In genomic region chr10:19933511-19934383, GRCm38 (mm10) we compare ENCODE assay signal across 8 mouse cellular contexts. TPM values are rescaled to one million over a fixed set of nuclear protein-coding genes. Genes with fewer than 3 reads are reported as not detected.
A peak's percentile ranks its signal among the peaks of the same experiment; 100 is the strongest.
DNase-seq lines count a peak whose midpoint lies in the region; ATAC-seq and TF ChIP-seq lines count a peak whose summit lies in the region.

No protein-coding gene starts in this region.

- peak overlapping the region; percentile 77 for H3K4me3 ChIP-seq in forebrain, postnatal 0 days (ENCODE audit: low read depth, low read length)
- peak overlapping the region; percentile 80 for H3K4me3 ChIP-seq in layer of hippocampus, adult 2 months
- H3K4me3 ChIP-seq in neural tube, embryonic 13.5 days: peak overlapping the region; percentile 60
- peak overlapping the region; percentile 77 for H3K4me3 ChIP-seq in stomach, postnatal 0 days (ENCODE audit: low read depth, low read length)

- no peaks in the 10 kb centered on the region for H3K36me3 ChIP-seq in forebrain, postnatal 0 days (ENCODE audit: insufficient read depth)
- H3K36me3 ChIP-seq in neural tube, embryonic 13.5 days: no peaks in the 10 kb centered on the region
- H3K36me3 ChIP-seq in stomach, postnatal 0 days (ENCODE audit: control insufficient read depth, insufficient read depth, low read length): no peaks in the 10 kb centered on the region

- no peaks in the 10 kb centered on the region for H3K4me1 ChIP-seq in forebrain, postnatal 0 days (ENCODE audit: insufficient read depth)
- peaks cover 18% of the 10 kb centered on the region for H3K4me1 ChIP-seq in neural tube, embryonic 13.5 days (replicated peaks)
- H3K4me1 ChIP-seq in stomach, postnatal 0 days (replicated peaks; ENCODE audit: control insufficient read depth, insufficient read depth): no peaks in the 10 kb centered on the region

- ATAC-seq in cerebellum, adult (ENCODE audit: insufficient number of reproducible peaks, low FRiP score, low TSS enrichment): peak; percentile 87
- peak; percentile 75 for ATAC-seq in forebrain, postnatal 0 days
- peak; percentile 88 for ATAC-seq in neural tube, embryonic 13.5 days (ENCODE audit: low read depth)
- ATAC-seq in stomach, postnatal 0 days (ENCODE audit: low FRiP score, low TSS enrichment): peak; percentile 92

- peak overlapping the region; percentile 91 for H3K4me2 ChIP-seq in forebrain, postnatal 0 days (ENCODE audit: low read depth)
- peak overlapping the region; percentile 96 for H3K4me2 ChIP-seq in neural tube, embryonic 13.5 days
- H3K4me2 ChIP-seq in stomach, postnatal 0 days (replicated peaks; ENCODE audit: low read depth): peak overlapping the region; percentile 93

- under 1% methylated on average over 92 of the region's 97 CpGs for WGBS in forebrain, postnatal 0 days
- WGBS in neural tube, embryonic 13.5 days: under 1% methylated on average over 70 of the region's 97 CpGs
- whole genome bisulfite sequencing in stomach, postnatal 0 days: 0% methylated on average over 50 of the region's 97 CpGs

- H3K9me3 ChIP-seq in forebrain, postnatal 0 days (ENCODE audit: low read length): no peaks in the 10 kb centered on the region
- H3K9me3 ChIP-seq in neural tube, embryonic 13.5 days: no peaks in the 10 kb centered on the region
- no peaks in the 10 kb centered on the region for H3K9me3 ChIP-seq in stomach, postnatal 0 days (ENCODE audit: control insufficient read depth, low read length)

- peak overlapping the region; percentile 50 for H3K27ac ChIP-seq in forebrain, postnatal 0 days (ENCODE audit: low read depth, low read length)
- H3K27ac ChIP-seq in layer of hippocampus, adult 2 months: peak overlapping the region; percentile 93
- peak overlapping the region; percentile 61 for H3K27ac ChIP-seq in neural tube, embryonic 13.5 days (replicated peaks)
- H3K27ac ChIP-seq in stomach, postnatal 0 days (replicated peaks): peak overlapping the region; percentile 90

- no peak for TF ChIP-seq EP300 in stomach, postnatal 0 days (optimal IDR thresholded peaks at IDR 0.05)

- intact Hi-C loops in heart, postnatal 36 days (cut with DNase I): loop anchor here (1.0 to 10.0 kb wide), 4 partner anchors 27 to 189 kb away; partner anchors contain the start of gene Pex7

- peak; percentile 91 for DNase-seq in CD4-positive, CD25-positive, alpha-beta regulatory T cell, adult 2 months (ENCODE audit: low read depth, low spot score)
- peak; percentile 68 for DNase-seq in forebrain, postnatal 0 days
- DNase-seq in heart, postnatal 36 days: peak; percentile 84 to 89
- peak; percentile 55 to 66 for DNase-seq in layer of hippocampus, adult 2 months (ENCODE audit: low spot score in 2 of 2)
- peak; percentile 90 for DNase-seq in lung, adult 18-20 months
- peak; percentile 93 for DNase-seq in stomach, postnatal 0 days (ENCODE audit: low spot score)

- H3K27me3 ChIP-seq in forebrain, postnatal 0 days (ENCODE audit: insufficient read depth, low read length): peaks cover 2% of the 10 kb centered on the region
- H3K27me3 ChIP-seq in neural tube, embryonic 13.5 days: peaks cover 54% of the 10 kb centered on the region
- H3K27me3 ChIP-seq in stomach, postnatal 0 days (ENCODE audit: control insufficient read depth, insufficient read depth, low read length): no peaks in the 10 kb centered on the region

- TF ChIP-seq CTCF in forebrain, postnatal 0 days (IDR thresholded peaks at IDR 0.05; ENCODE audit: low read depth): peak; percentile 37
- TF ChIP-seq CTCF in layer of hippocampus, adult 2 months (conservative IDR thresholded peaks at IDR 0.05): peak; percentile 65
- TF ChIP-seq CTCF in stomach, postnatal 0 days (IDR thresholded peaks at IDR 0.05; ENCODE audit: low read depth): peak; percentile 45

- peak overlapping the region; percentile 64 for H3K9ac ChIP-seq in forebrain, postnatal 0 days
- peak overlapping the region; percentile 71 for H3K9ac ChIP-seq in neural tube, embryonic 13.5 days
- H3K9ac ChIP-seq in stomach, postnatal 0 days (ENCODE audit: low read length): peak overlapping the region; percentile 78

RNA-seq across cellular contexts. Expression of gene Map3k5, which starts 0.5 kb away (rescaled TPM):
- total RNA-seq in forebrain, postnatal 0 days (2014; rRNA removed): 4.8 and 5.8 TPM in 2 replicates
- polyA plus RNA-seq in forebrain, postnatal 0 days (2015; fragmentation: Nextera tagmentation; extraction: Ambion mirVana): 0.77 and 1.3 TPM in 2 replicates
- total RNA-seq in heart, postnatal 36 days (2021): 10 to 100 TPM; 43.4 to 43.5 TPM
- 10 to 100 TPM; 30.6 to 33.1 TPM for total RNA-seq in layer of hippocampus, adult 2 months (2021)
- 0.87 and 1.0 TPM in 2 replicates for polyA plus RNA-seq in neural tube, embryonic 13.5 days (2015; fragmentation: Nextera tagmentation; extraction: Ambion mirVana)
- polyA plus RNA-seq in stomach, postnatal 0 days (2015; fragmentation: Nextera tagmentation; extraction: Ambion mirVana): 2.4 and 3.1 TPM in 2 replicates

RNA-seq across cellular contexts. Expression of gene Pex7, which starts 26.3 kb away (rescaled TPM):
- 26.5 and 38.2 TPM in 2 replicates for total RNA-seq in forebrain, postnatal 0 days (2014; rRNA removed)
- polyA plus RNA-seq in forebrain, postnatal 0 days (2015; fragmentation: Nextera tagmentation; extraction: Ambion mirVana): 31.2 and 33.8 TPM in 2 replicates
- 10 to 100 TPM; 27.4 to 35.1 TPM for total RNA-seq in heart, postnatal 36 days (2021)
- total RNA-seq in layer of hippocampus, adult 2 months (2021): 10 to 100 TPM; 19.3 to 22.0 TPM
- 25.2 and 33.4 TPM in 2 replicates for polyA plus RNA-seq in neural tube, embryonic 13.5 days (2015; fragmentation: Nextera tagmentation; extraction: Ambion mirVana)
- 56.0 and 60.8 TPM in 2 replicates for polyA plus RNA-seq in stomach, postnatal 0 days (2015; fragmentation: Nextera tagmentation; extraction: Ambion mirVana)

Comparison
In these comparisons a context has a peak if more than half of its experiments do, and no peak if none do; other contexts are left out.
1. Peak in every context shown above with its lines: DNase-seq, ATAC-seq, H3K4me3 ChIP-seq and H3K27ac ChIP-seq.